Mouse (Mus musculus): ENCODE data around the gene Tmem202. TPM values are rescaled to one million over a fixed set of nuclear protein-coding genes. Genes with fewer than 3 reads are reported as not detected.

Gene Tmem202
- polyA plus RNA-seq, 1 experiment from 2014 or later: 0.39 TPM

- WGBS: 28% methylated on average over 6 of the region's 6 CpGs
- H3K9ac ChIP-seq (replicated peaks; ENCODE audit: low read depth, low read length): no peak overlapping the region
- no peaks in the 10 kb centered on the region for H3K9me3 ChIP-seq (ENCODE audit: control insufficient read depth, low read depth, low read length)
- H3K4me3 ChIP-seq (ENCODE audit: low read depth, low read length): no peak overlapping the region
- no peak overlapping the region for H3K4me2 ChIP-seq (replicated peaks; ENCODE audit: low read depth, low read length)
- no peak overlapping the region for H3K27ac ChIP-seq (ENCODE audit: low read length)
- 0 out of 2 replicates have a peak, but pooled peaks have one; percentile 49 for ATAC-seq (ENCODE audit: insufficient number of reproducible peaks, insufficient read depth, low FRiP score, low read depth)
- no peaks in the 10 kb centered on the region for H3K4me1 ChIP-seq (ENCODE audit: control insufficient read depth, insufficient read depth, low read length)
- H3K27me3 ChIP-seq (ENCODE audit: control insufficient read depth, insufficient read depth, low read length): no peaks in the 10 kb centered on the region
- peaks cover 19% of the 10 kb centered on the region for H3K36me3 ChIP-seq (ENCODE audit: control insufficient read depth, insufficient read depth, low read length)
Measured at GRCm38 (mm10) chr9:59567111-59567510, 27.5 kb upstream of the Tmem202 start.

DNA sequence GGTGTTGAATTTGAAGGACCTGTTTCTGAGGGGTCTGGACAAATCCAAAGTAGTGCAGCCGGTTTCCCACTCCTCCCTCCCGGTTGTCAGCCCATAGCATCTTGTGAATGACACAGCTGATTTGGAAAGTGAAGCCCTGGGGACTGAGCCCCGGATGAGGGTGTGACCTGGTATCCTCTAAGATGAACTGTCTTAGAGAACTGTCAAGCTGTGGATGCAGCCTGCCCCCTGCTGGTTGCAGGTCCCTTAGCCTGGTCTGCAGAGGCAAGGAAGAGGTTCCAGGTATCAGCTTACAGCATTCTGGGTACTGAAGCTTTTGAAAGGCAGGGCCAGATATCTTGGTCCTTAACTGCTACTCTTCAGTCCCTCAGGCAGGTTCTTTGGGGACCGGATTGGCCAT, 26.0 kb upstream of the Tmem202 start:
- Histone ChIP-seq H3K27ac (ENCODE audit: low read length) (no peak overlapping the region), H3K4me3 (ENCODE audit: low read depth, low read length) (no peak overlapping the region), H3K27me3 (ENCODE audit: control insufficient read depth, insufficient read depth, low read length) (no peaks in the 10 kb centered on the region), H3K36me3 (ENCODE audit: control insufficient read depth, insufficient read depth, low read length) (peaks cover 22% of the 10 kb centered on the region), H3K9me3 (ENCODE audit: control insufficient read depth, low read depth, low read length) (no peaks in the 10 kb centered on the region), H3K9ac (replicated peaks; ENCODE audit: low read depth, low read length) (no peak overlapping the region), H3K4me2 (replicated peaks; ENCODE audit: low read depth, low read length) (no peak overlapping the region), H3K4me1 (ENCODE audit: control insufficient read depth, insufficient read depth, low read length) (no peaks in the 10 kb centered on the region)
- 29% methylated on average over 4 of the region's 4 CpGs for WGBS
- 0 out of 2 replicates have a peak, but pooled peaks have one; percentile 53 for ATAC-seq (ENCODE audit: insufficient number of reproducible peaks, insufficient read depth, low FRiP score, low read depth)

GRCm38 (mm10) chr9:59553719-59554118, 14.1 kb upstream of the Tmem202 start:
- H3K4me3 ChIP-seq (ENCODE audit: low read depth, low read length): no peak overlapping the region
- WGBS: 82% methylated on average over 4 of the region's 4 CpGs
- no peaks in the 10 kb centered on the region for H3K27me3 ChIP-seq (ENCODE audit: control insufficient read depth, insufficient read depth, low read length)
- no peaks in the 10 kb centered on the region for H3K9me3 ChIP-seq (ENCODE audit: control insufficient read depth, low read depth, low read length)
- H3K9ac ChIP-seq (replicated peaks; ENCODE audit: low read depth, low read length): no peak overlapping the region
- H3K36me3 ChIP-seq (ENCODE audit: control insufficient read depth, insufficient read depth, low read length): peaks cover 11% of the 10 kb centered on the region; the same call in 1 of the 2 replicates
- H3K4me2 ChIP-seq (replicated peaks; ENCODE audit: low read depth, low read length): no peak overlapping the region
- H3K4me1 ChIP-seq (ENCODE audit: control insufficient read depth, insufficient read depth, low read length): no peaks in the 10 kb centered on the region
- no peak overlapping the region for H3K27ac ChIP-seq (ENCODE audit: low read length)
- ATAC-seq (ENCODE audit: insufficient number of reproducible peaks, insufficient read depth, low FRiP score, low read depth): no peak

GRCm38 (mm10) chr9:59552610-59553009, 13.0 kb upstream of the Tmem202 start:
- Histone ChIP-seq H3K4me2 (replicated peaks; ENCODE audit: low read depth, low read length) (no peak overlapping the region), H3K4me3 (ENCODE audit: low read depth, low read length) (no peak overlapping the region), H3K27me3 (ENCODE audit: control insufficient read depth, insufficient read depth, low read length) (no peaks in the 10 kb centered on the region), H3K36me3 (ENCODE audit: control insufficient read depth, insufficient read depth, low read length) (peaks cover 9% of the 10 kb centered on the region; the same call in 1 of the 2 replicates), H3K9me3 (ENCODE audit: control insufficient read depth, low read depth, low read length) (no peaks in the 10 kb centered on the region), H3K4me1 (ENCODE audit: control insufficient read depth, insufficient read depth, low read length) (no peaks in the 10 kb centered on the region), H3K9ac (replicated peaks; ENCODE audit: low read depth, low read length) (no peak overlapping the region), H3K27ac (ENCODE audit: low read length) (no peak overlapping the region)
- 87% methylated on average over 5 of the region's 5 CpGs for WGBS
- ATAC-seq (ENCODE audit: insufficient number of reproducible peaks, insufficient read depth, low FRiP score, low read depth): no peak

GRCm38 (mm10) chr9:59551620-59552031, 12.0 kb upstream of the Tmem202 start:
- Histone ChIP-seq H3K4me2 (replicated peaks; ENCODE audit: low read depth, low read length) (no peak overlapping the region), H3K4me1 (ENCODE audit: control insufficient read depth, insufficient read depth, low read length) (no peaks in the 10 kb centered on the region), H3K27ac (ENCODE audit: low read length) (no peak overlapping the region), H3K27me3 (ENCODE audit: control insufficient read depth, insufficient read depth, low read length) (no peaks in the 10 kb centered on the region), H3K9ac (replicated peaks; ENCODE audit: low read depth, low read length) (no peak overlapping the region), H3K4me3 (ENCODE audit: low read depth, low read length) (no peak overlapping the region), H3K9me3 (ENCODE audit: control insufficient read depth, low read depth, low read length) (no peaks in the 10 kb centered on the region), H3K36me3 (ENCODE audit: control insufficient read depth, insufficient read depth, low read length) (peaks cover 4% of the 10 kb centered on the region; the same call in 1 of the 2 replicates)
- WGBS: 65% methylated on average over 3 of the region's 3 CpGs
- ATAC-seq (ENCODE audit: insufficient number of reproducible peaks, insufficient read depth, low FRiP score, low read depth): no peak

DNA sequence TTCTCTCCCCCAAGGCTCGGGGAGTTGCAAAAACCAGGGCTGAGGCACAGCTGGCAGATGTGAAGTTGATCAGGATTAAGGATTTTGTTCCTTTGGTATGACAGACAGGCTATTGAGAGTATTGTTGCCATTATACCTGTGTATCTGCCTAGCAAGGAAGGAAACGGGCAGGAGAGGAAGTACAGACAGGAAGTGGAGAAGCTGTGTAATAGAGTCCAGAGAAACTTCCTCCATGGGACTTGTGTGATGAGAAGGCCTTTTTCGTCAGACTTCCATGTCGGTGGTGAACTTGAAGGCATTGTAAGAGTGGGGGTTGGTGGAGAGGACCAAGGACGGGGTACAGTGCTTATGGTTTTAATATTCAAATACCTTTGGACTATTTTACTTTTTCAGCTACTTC, 11.4 kb upstream of the Tmem202 start:
- 80% methylated on average over 5 of the region's 5 CpGs for WGBS
- Histone ChIP-seq H3K4me1 (ENCODE audit: control insufficient read depth, insufficient read depth, low read length) (no peaks in the 10 kb centered on the region), H3K27me3 (ENCODE audit: control insufficient read depth, insufficient read depth, low read length) (no peaks in the 10 kb centered on the region), H3K9me3 (ENCODE audit: control insufficient read depth, low read depth, low read length) (no peaks in the 10 kb centered on the region), H3K9ac (replicated peaks; ENCODE audit: low read depth, low read length) (no peak overlapping the region), H3K27ac (ENCODE audit: low read length) (no peak overlapping the region), H3K36me3 (ENCODE audit: control insufficient read depth, insufficient read depth, low read length) (peaks cover 3% of the 10 kb centered on the region; the same call in 1 of the 2 replicates), H3K4me2 (replicated peaks; ENCODE audit: low read depth, low read length) (no peak overlapping the region), H3K4me3 (ENCODE audit: low read depth, low read length) (no peak overlapping the region)
- no peak for ATAC-seq (ENCODE audit: insufficient number of reproducible peaks, insufficient read depth, low FRiP score, low read depth)

DNA sequence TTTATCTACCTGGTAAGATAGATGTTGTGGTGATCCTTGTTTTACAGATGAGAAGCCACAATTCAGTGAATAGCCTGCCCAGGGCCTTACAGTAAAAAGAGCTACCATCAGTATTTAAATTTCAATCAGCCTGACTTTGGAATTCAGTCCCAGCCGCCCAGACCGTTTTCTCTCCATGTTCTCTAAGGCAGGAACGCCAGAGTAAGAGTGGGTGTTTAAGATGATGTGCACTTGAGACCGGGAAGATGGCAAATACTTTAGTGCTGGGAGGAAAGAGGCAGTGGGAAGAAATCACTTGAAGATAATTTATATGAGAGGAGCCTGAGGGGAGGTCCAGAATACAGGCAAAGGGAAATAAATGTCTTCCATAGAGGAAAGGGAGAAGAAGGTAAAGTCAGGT, 10.4 kb upstream of the Tmem202 start:
- no peak overlapping the region for H3K4me3 ChIP-seq (ENCODE audit: low read depth, low read length)

GRCm38 (mm10) chr9:59548961-59549487, 9.4 kb upstream of the Tmem202 start:
- H3K9me3 ChIP-seq (ENCODE audit: control insufficient read depth, low read depth, low read length): no peaks in the 10 kb centered on the region
- no peak overlapping the region for H3K9ac ChIP-seq (replicated peaks; ENCODE audit: low read depth, low read length)
- H3K27me3 ChIP-seq (ENCODE audit: control insufficient read depth, insufficient read depth, low read length): no peaks in the 10 kb centered on the region
- H3K36me3 ChIP-seq (ENCODE audit: control insufficient read depth, insufficient read depth, low read length): no peaks in the 10 kb centered on the region; the same call in 1 of the 2 replicates
- H3K4me1 ChIP-seq (ENCODE audit: control insufficient read depth, insufficient read depth, low read length): no peaks in the 10 kb centered on the region
- 49% methylated on average over 2 of the region's 2 CpGs for WGBS
- H3K4me3 ChIP-seq (ENCODE audit: low read depth, low read length): no peak overlapping the region
- H3K27ac ChIP-seq (ENCODE audit: low read length): no peak overlapping the region
- no peak for ATAC-seq (ENCODE audit: insufficient number of reproducible peaks, insufficient read depth, low FRiP score, low read depth)
- H3K4me2 ChIP-seq (replicated peaks; ENCODE audit: low read depth, low read length): no peak overlapping the region

More for the DNA sequence above, 10.4 kb upstream of the Tmem202 start:
- Histone ChIP-seq H3K9me3 (ENCODE audit: control insufficient read depth, low read depth, low read length) (no peaks in the 10 kb centered on the region), H3K4me1 (ENCODE audit: control insufficient read depth, insufficient read depth, low read length) (no peaks in the 10 kb centered on the region), H3K36me3 (ENCODE audit: control insufficient read depth, insufficient read depth, low read length) (peaks cover 3% of the 10 kb centered on the region; the same call in 1 of the 2 replicates), H3K27me3 (ENCODE audit: control insufficient read depth, insufficient read depth, low read length) (no peaks in the 10 kb centered on the region), H3K9ac (replicated peaks; ENCODE audit: low read depth, low read length) (no peak overlapping the region), H3K4me2 (replicated peaks; ENCODE audit: low read depth, low read length) (no peak overlapping the region), H3K27ac (ENCODE audit: low read length) (no peak overlapping the region)
- whole genome bisulfite sequencing: 79% methylated on average over 4 of the region's 4 CpGs
- no peak for ATAC-seq (ENCODE audit: insufficient number of reproducible peaks, insufficient read depth, low FRiP score, low read depth)

GRCm38 (mm10) chr9:59547869-59548268, 8.2 kb upstream of the Tmem202 start:
- Histone ChIP-seq H3K4me2 (replicated peaks; ENCODE audit: low read depth, low read length) (no peak overlapping the region), H3K9ac (replicated peaks; ENCODE audit: low read depth, low read length) (no peak overlapping the region), H3K4me3 (ENCODE audit: low read depth, low read length) (no peak overlapping the region), H3K27me3 (ENCODE audit: control insufficient read depth, insufficient read depth, low read length) (no peaks in the 10 kb centered on the region), H3K36me3 (ENCODE audit: control insufficient read depth, insufficient read depth, low read length) (no peaks in the 10 kb centered on the region; the same call in 1 of the 2 replicates), H3K27ac (ENCODE audit: low read length) (no peak overlapping the region), H3K9me3 (ENCODE audit: control insufficient read depth, low read depth, low read length) (no peaks in the 10 kb centered on the region), H3K4me1 (ENCODE audit: control insufficient read depth, insufficient read depth, low read length) (no peaks in the 10 kb centered on the region)
- 86% methylated on average over 1 of the region's 1 CpGs for WGBS
- ATAC-seq (ENCODE audit: insufficient number of reproducible peaks, insufficient read depth, low FRiP score, low read depth): no peak

Measured in stomach, embryonic 14.5 days (tissue).